Mouse (Mus musculus): ENCODE measurements around the gene Wnt7a.

GRCm38 (mm10) chr6:91358866-91359656 is 52.1 kb downstream of the Wnt7a start:
- TF ChIP-seq CTCF (IDR thresholded peaks at IDR 0.05; ENCODE audit: borderline replicate concordance, insufficient read depth, low read length), result no peak
- no peak for TF ChIP-seq POLR2A (IDR thresholded peaks at IDR 0.05; ENCODE audit: low read depth, low read length)
